Mouse (Mus musculus): ENCODE measurements around the gene Ly6g5b.

DNA sequence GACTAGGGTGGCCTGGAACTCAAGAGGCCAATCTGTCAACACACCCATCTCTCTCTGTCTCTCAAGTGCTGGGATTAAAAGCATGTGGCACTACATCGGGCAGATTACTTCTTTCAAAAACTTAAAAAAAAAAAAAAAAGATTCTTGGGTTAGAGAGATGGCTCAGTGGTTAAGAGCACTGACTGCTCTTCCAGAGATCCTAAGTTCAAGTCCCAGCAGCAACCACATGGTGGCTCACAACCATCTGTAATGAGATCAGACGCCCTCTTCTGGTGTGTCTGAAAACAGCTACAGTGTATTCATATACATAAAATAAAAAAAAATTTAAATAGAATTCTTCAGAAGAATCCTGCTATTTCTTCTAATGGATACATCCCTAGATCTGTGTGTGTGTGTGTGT lies 27.1 kb downstream of the Ly6g5b start:
- TF ChIP-seq EP300 (IDR thresholded peaks at IDR 0.05; ENCODE audit: low read depth) = no peak
- TF ChIP-seq CTCF (IDR thresholded peaks at IDR 0.05; ENCODE audit: low read depth) = peak; percentile 37

Data from heart, postnatal 0 days (tissue).